Mouse (Mus musculus): Measurements from ENCODE around the gene Procr. TPM values are rescaled to one million over a fixed set of nuclear protein-coding genes. Genes with fewer than 3 reads are reported as not detected.

Procr gene
- not detected in 2 replicates for total RNA-seq (2023)

GRCm38 (mm10) chr2:155751014-155751786, at the start of gene Procr:
Gene Procr, plus strand, starts transcription at chr2:155751117.

GRCm38 (mm10) chr2:155729158-155729645, 21.7 kb upstream of the Procr start, which contains the start of gene Edem2:
Gene Edem2, minus strand, starts transcription at chr2:155729475.

GRCm38 (mm10) chr2:155735766-155736165, 15.2 kb upstream of the Procr start, which contains the start of gene Gm17581:
Gene Gm17581, minus strand, starts transcription at chr2:155735866.

GRCm38 (mm10) chr2:155774927-155775684, 24.2 kb downstream of the Procr start, which contains the start of gene Mmp24:
Gene Mmp24, plus strand, starts transcription at chr2:155775342.

Other genes with a start within 250 kb of the Procr start
- gene Acss2, start 233.2 kb upstream of the Procr start, total RNA-seq (2023), result 4.9 and 5.4 TPM in 2 replicates
- not detected in 2 replicates for gene Ggt7, start 232.9 kb upstream of the Procr start, total RNA-seq (2023)
- 9.7 and 14.6 TPM in 2 replicates for gene Gss, start 158.3 kb upstream of the Procr start, total RNA-seq (2023)
- not detected in 2 replicates for gene Myh7b, start 139.9 kb upstream of the Procr start, total RNA-seq (2023)
- gene Trpc4ap, start 58.7 kb upstream of the Procr start, total RNA-seq (2023), result 116 and 139 TPM in 2 replicates
- gene Edem2, start 21.6 kb upstream of the Procr start, total RNA-seq (2023), result 32.5 and 42.7 TPM in 2 replicates
- gene Gm17581, start 15.3 kb upstream of the Procr start, total RNA-seq (2023), result not detected in 2 replicates
- not detected in 2 replicates for gene Mmp24, start 24.2 kb downstream of the Procr start, total RNA-seq (2023)
- gene BC029722, start 68.3 kb downstream of the Procr start, total RNA-seq (2023), result 8.4 and 9.0 TPM in 2 replicates
- gene Eif6, start 75.8 kb downstream of the Procr start, total RNA-seq (2023), result 71.4 and 79.8 TPM in 2 replicates
- gene Fam83c, start 83.7 kb downstream of the Procr start, total RNA-seq (2023), result not detected in 2 replicates
- 9.8 and 13.0 TPM in 2 replicates for gene Uqcc1, start 179.2 kb downstream of the Procr start, total RNA-seq (2023)
- not detected in 2 replicates for gene Gm15557, start 189.6 kb downstream of the Procr start, total RNA-seq (2023)
- not detected in 2 replicates for gene Gdf5, start 194.2 kb downstream of the Procr start, total RNA-seq (2023)
- 57.4 and 85.4 TPM in 2 replicates for gene Cep250, start 205.3 kb downstream of the Procr start, total RNA-seq (2023)

All from neutrophil, adult 65 days (primary cell).